Mouse (Mus musculus): ENCODE data around the gene Rabggta.

GRCm38 (mm10) chr14:55677615-55678014 lies 44.4 kb downstream of the Rabggta start:
- no peak for TF ChIP-seq CTCF (conservative IDR thresholded peaks at IDR 0.05; ENCODE audit: low read length)
- no peak for TF ChIP-seq POU5F1 (IDR thresholded peaks at IDR 0.05; ENCODE audit: borderline replicate concordance, low read length)
